ENCODE assay signal across 25 mouse cellular contexts in genomic region chr2:44016720-44017119, GRCm38 (mm10).
DNase-seq lines count a peak whose midpoint lies in the region; ATAC-seq and TF ChIP-seq lines count a peak whose summit lies in the region.
"Had no signal": no experiment of that assay in that cellular context is flagged by ENCODE, and none has a peak within 500 bp of the region (broad histone marks: within the 10 kb centered on the region; RNA-seq: fewer than 3 reads in every experiment).

No protein-coding gene starts in this region.

- peaks cover 4% of the 10 kb centered on the region for H3K4me1 ChIP-seq in forebrain, embryonic 15.5 days
- H3K4me1 ChIP-seq in forebrain, postnatal 0 days (ENCODE audit: insufficient read depth): no peaks in the 10 kb centered on the region
- H3K4me1 ChIP-seq: embryonic facial prominence, embryonic 13.5 days; limb, embryonic 10.5 days; liver, embryonic 15.5 days; lung, embryonic 15.5 days; megakaryocyte, embryonic 14.5 days had no signal

- H3K4me3 ChIP-seq in forebrain, embryonic 15.5 days: no peak overlapping the region
- no peak overlapping the region for H3K4me3 ChIP-seq in forebrain, postnatal 0 days (ENCODE audit: low read depth, low read length)
- H3K4me3 ChIP-seq: embryonic facial prominence, embryonic 13.5 days; erythroblast, embryonic 14.5 days; gastrocnemius, adult 2 months; limb, embryonic 10.5 days; liver, embryonic 15.5 days; lung, embryonic 15.5 days; megakaryocyte, embryonic 14.5 days; midbrain, embryonic 15.5 days had no signal

- peak overlapping the region; percentile 79 for H3K27ac ChIP-seq in forebrain, embryonic 15.5 days (replicated peaks)
- no peak overlapping the region for H3K27ac ChIP-seq in forebrain, postnatal 0 days (ENCODE audit: low read depth, low read length)
- H3K27ac ChIP-seq: embryonic facial prominence, embryonic 13.5 days; gastrocnemius, adult 2 months; limb, embryonic 10.5 days; liver, embryonic 15.5 days; lung, embryonic 15.5 days; midbrain, embryonic 15.5 days had no signal

- 53% methylated on average over 3 of the region's 3 CpGs for WGBS in forebrain, embryonic 15.5 days
- 55% methylated on average over 3 of the region's 3 CpGs for WGBS in forebrain, postnatal 0 days

- ATAC-seq in forebrain, embryonic 15.5 days (replicated peaks): no peak
- ATAC-seq in forebrain, postnatal 0 days: no peak
- ATAC-seq: activated CD4-positive, CD25-positive, alpha-beta regulatory T cell, adult 4 months; intestine, embryonic 16.5 days had no signal

- DNase-seq in forebrain, postnatal 0 days: no peak
- peak; percentile 74 for DNase-seq in brain, adult 2 months (ENCODE audit: low read depth, low spot score)
- peak; percentile 21 to 27 for DNase-seq in cerebellum, adult 18-20 months
- peak; percentile 20 to 57 for DNase-seq in cerebellum, postnatal 14 days
- DNase-seq in thymus, postnatal 36 days: no peak
- no peak for DNase-seq in left cerebral cortex, adult 8-10 months (ENCODE audit: low spot score in 2 of 2)
- DNase-seq: adrenal gland, adult 8-10 months; embryo, embryonic 11 days; gastrocnemius, adult 2 months; kidney, adult 9 months; kidney, postnatal 14 days; liver; lung, postnatal 36 days; thymus, adult 2 months had no signal

- H3K9ac ChIP-seq in forebrain, embryonic 15.5 days (replicated peaks): no peak overlapping the region
- H3K9ac ChIP-seq in forebrain, postnatal 0 days: no peak overlapping the region
- H3K9ac ChIP-seq: embryonic facial prominence, embryonic 13.5 days; liver, embryonic 15.5 days; lung, embryonic 15.5 days; midbrain, embryonic 15.5 days had no signal

- no peak for TF ChIP-seq CTCF in forebrain, postnatal 0 days (IDR thresholded peaks at IDR 0.05; ENCODE audit: low read depth)

- no peaks in the 10 kb centered on the region for H3K9me3 ChIP-seq in forebrain, embryonic 15.5 days
- no peaks in the 10 kb centered on the region for H3K9me3 ChIP-seq in forebrain, postnatal 0 days (ENCODE audit: low read length)
- H3K9me3 ChIP-seq: embryonic facial prominence, embryonic 13.5 days; limb, embryonic 10.5 days; liver, embryonic 15.5 days; lung, embryonic 15.5 days; megakaryocyte, embryonic 14.5 days; midbrain, embryonic 15.5 days had no signal

- no peaks in the 10 kb centered on the region for H3K27me3 ChIP-seq in forebrain, embryonic 15.5 days
- no peaks in the 10 kb centered on the region for H3K27me3 ChIP-seq in forebrain, postnatal 0 days (ENCODE audit: insufficient read depth, low read length)
- H3K27me3 ChIP-seq: embryonic facial prominence, embryonic 13.5 days; liver, embryonic 15.5 days; megakaryocyte, embryonic 14.5 days; midbrain, embryonic 15.5 days had no signal

- H3K36me3 ChIP-seq in forebrain, embryonic 15.5 days: no peaks in the 10 kb centered on the region
- no peaks in the 10 kb centered on the region for H3K36me3 ChIP-seq in forebrain, postnatal 0 days (ENCODE audit: insufficient read depth)
- H3K36me3 ChIP-seq: embryonic facial prominence, embryonic 13.5 days; limb, embryonic 10.5 days; liver, embryonic 15.5 days; lung, embryonic 15.5 days; midbrain, embryonic 15.5 days had no signal

- H3K4me2 ChIP-seq in forebrain, embryonic 15.5 days (replicated peaks): no peak overlapping the region
- H3K4me2 ChIP-seq in forebrain, postnatal 0 days (ENCODE audit: low read depth): no peak overlapping the region
- H3K4me2 ChIP-seq: embryonic facial prominence, embryonic 13.5 days; heart, embryonic 11.5 days; liver, embryonic 15.5 days; lung, embryonic 15.5 days; midbrain, embryonic 15.5 days had no signal

Comparison
In these comparisons a context has a peak if more than half of its experiments do, and no peak if none do; other contexts are left out.
1. DNase-seq: peak in brain, adult 2 months (single experiment), cerebellum, adult 18-20 months (2 of 2) and cerebellum, postnatal 14 days (2 of 2); none in forebrain, postnatal 0 days (single experiment), thymus, postnatal 36 days (0 of 2) and left cerebral cortex, adult 8-10 months (0 of 2).